Mouse (Mus musculus): ENCODE data around the gene Vmn1r231. TPM values are rescaled to one million over a fixed set of nuclear protein-coding genes. Genes with fewer than 3 reads are reported as not detected.

The Vmn1r231 gene
- polyA plus RNA-seq, 1 experiment, result not detected

- Histone ChIP-seq H3K9ac (ENCODE audit: low read depth, poor library complexity, severe bottlenecking) (no peak within 1 kb of the TSS), H3K4me3 (ENCODE audit: low read depth, low read length) (no peak within 1 kb of the TSS), H3K36me3 (ENCODE audit: control insufficient read depth, insufficient read depth, low read length, poor library complexity, severe bottlenecking) (no peaks in the 10 kb centered on the region), H3K9me3 (replicated peaks; ENCODE audit: control insufficient read depth, insufficient read depth, low read length, poor library complexity, severe bottlenecking) (no peaks in the 10 kb centered on the region), H3K27me3 (ENCODE audit: control insufficient read depth, insufficient read depth, low read length, poor library complexity, severe bottlenecking) (no peaks in the 10 kb centered on the region), H3K4me1 (ENCODE audit: control insufficient read depth, insufficient read depth, low read length) (no peaks in the 10 kb centered on the region), H3K27ac (ENCODE audit: insufficient read depth, low read length) (no peak within 1 kb of the TSS)
- no peak for TF ChIP-seq EP300 (IDR thresholded peaks at IDR 0.05; ENCODE audit: insufficient read depth, low read depth, low read length)
- no peak for TF ChIP-seq CTCF (IDR thresholded peaks at IDR 0.05; ENCODE audit: low read depth, low read length)
- no peak for TF ChIP-seq POLR2A (IDR thresholded peaks at IDR 0.05; ENCODE audit: insufficient read depth, low read length)
Observed at GRCm38 (mm10) chr17:20919614-20920013, 14.7 kb upstream of the Vmn1r231 start, which contains the start of gene Vmn1r232. Vmn1r232 (minus strand) TSS chr17:20919714.

DNA sequence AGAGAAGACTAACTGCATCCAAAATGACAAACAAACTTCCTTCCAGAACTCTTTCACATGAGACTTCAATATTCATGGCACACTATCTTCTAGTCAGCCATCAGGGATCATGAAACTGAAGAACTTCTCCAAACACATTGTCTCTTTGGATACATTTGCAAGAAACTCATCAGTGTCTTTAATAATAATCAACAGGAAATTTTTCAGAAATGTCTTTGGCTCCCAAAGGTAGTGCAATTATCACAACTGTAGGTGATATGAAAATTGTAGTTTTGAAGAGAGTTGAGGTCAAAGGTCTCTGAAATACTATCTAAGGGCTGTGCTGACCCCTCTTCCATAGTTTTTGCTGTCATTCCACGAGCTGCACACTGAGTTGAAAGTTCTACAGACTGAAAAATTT is 64.7 kb downstream of the Vmn1r231 start, which contains the start of gene Vmn1r230:
Gene Vmn1r230, plus strand, starts transcription at position 301 of the 400 bp plus-strand sequence.
- H3K4me1 ChIP-seq (ENCODE audit: control insufficient read depth, insufficient read depth, low read length), result no peaks in the 10 kb centered on the region
- H3K9ac ChIP-seq (ENCODE audit: low read depth, poor library complexity, severe bottlenecking), result no peak within 1 kb of the TSS
- TF ChIP-seq CTCF (IDR thresholded peaks at IDR 0.05; ENCODE audit: low read depth, low read length), result no peak
- no peak for TF ChIP-seq EP300 (IDR thresholded peaks at IDR 0.05; ENCODE audit: insufficient read depth, low read depth, low read length)
- TF ChIP-seq POLR2A (IDR thresholded peaks at IDR 0.05; ENCODE audit: insufficient read depth, low read length), result no peak

More for the DNA sequence above, 64.7 kb downstream of the Vmn1r231 start, which contains the start of gene Vmn1r230:
- Histone ChIP-seq H3K27me3 (ENCODE audit: control insufficient read depth, insufficient read depth, low read length, poor library complexity, severe bottlenecking) (no peaks in the 10 kb centered on the region), H3K27ac (ENCODE audit: insufficient read depth, low read length) (no peak within 1 kb of the TSS), H3K9me3 (replicated peaks; ENCODE audit: control insufficient read depth, insufficient read depth, low read length, poor library complexity, severe bottlenecking) (no peaks in the 10 kb centered on the region), H3K36me3 (ENCODE audit: control insufficient read depth, insufficient read depth, low read length, poor library complexity, severe bottlenecking) (no peaks in the 10 kb centered on the region), H3K4me3 (ENCODE audit: low read depth, low read length) (no peak within 1 kb of the TSS)

Other genes with a start within 250 kb of the Vmn1r231 start
- gene Vmn1r226, start 222.2 kb downstream of the Vmn1r231 start, polyA plus RNA-seq (2011; ENCODE audit: insufficient read depth, insufficient read length, low read depth, missing spikeins), result not detected in 2 replicates
- 0.09 TPM in 1 of 2 replicates, not detected in the other for gene Vmn1r227, start 175.2 kb downstream of the Vmn1r231 start, polyA plus RNA-seq (2011; ENCODE audit: insufficient read depth, insufficient read length, low read depth, missing spikeins)
- gene Vmn1r228, start 118.9 kb downstream of the Vmn1r231 start, polyA plus RNA-seq (2011; ENCODE audit: insufficient read depth, insufficient read length, low read depth, missing spikeins), result not detected in 2 replicates
- 0.08 TPM in 1 of 2 replicates, not detected in the other for gene Vmn1r229, start 93.5 kb downstream of the Vmn1r231 start, polyA plus RNA-seq (2011; ENCODE audit: insufficient read depth, insufficient read length, low read depth, missing spikeins)
- not detected in 2 replicates for gene Vmn1r230, start 64.6 kb downstream of the Vmn1r231 start, polyA plus RNA-seq (2011; ENCODE audit: insufficient read depth, insufficient read length, low read depth, missing spikeins)
- gene Vmn1r232, start 14.6 kb upstream of the Vmn1r231 start, polyA plus RNA-seq (2011; ENCODE audit: insufficient read depth, insufficient read length, low read depth, missing spikeins), result not detected in 2 replicates
- gene Ppp2r1a, start 40.2 kb upstream of the Vmn1r231 start, polyA plus RNA-seq (2011; ENCODE audit: insufficient read depth, insufficient read length, low read depth, missing spikeins), result 253 and 280 TPM in 2 replicates
- gene Vmn1r233, start 91.4 kb upstream of the Vmn1r231 start, polyA plus RNA-seq (2011; ENCODE audit: insufficient read depth, insufficient read length, low read depth, missing spikeins), result not detected in 2 replicates
- 19.4 and 22.3 TPM in 2 replicates for gene Zfp160, start 103.8 kb upstream of the Vmn1r231 start, polyA plus RNA-seq (2011; ENCODE audit: insufficient read depth, insufficient read length, low read depth, missing spikeins)